Mouse (Mus musculus) lung, postnatal 0 days (tissue): Measurements from ENCODE around the gene Stac2.

Experiments used
- CTCF ChIP-seq: IDR thresholded peaks from 2 replicates; pipeline ENCODE4 v1.5.1; 2016; ENCODE audit warnings: antibody characterized with exemption, mild to moderate bottlenecking
- EP300 ChIP-seq: IDR thresholded peaks from 2 replicates; pipeline ENCODE4 v1.6.1; 2016; ENCODE audit warnings: antibody characterized with exemption, mild to moderate bottlenecking, control low read depth

GRCm38 (mm10) chr11:98049672-98050519, 3.4 kb downstream of the Stac2 start:
- TF ChIP-seq CTCF (no peak), EP300 (no peak)
